Mouse (Mus musculus): ENCODE measurements around the gene Ucn2. TPM values are rescaled to one million over a fixed set of nuclear protein-coding genes. Genes with fewer than 3 reads are reported as not detected.

The Ucn2 gene
- polyA plus RNA-seq, 1 experiment = 0.56 TPM

GRCm38 (mm10) chr9:109003201-109003600 is 17.4 kb downstream of the Ucn2 start:
- no peak for TF ChIP-seq CTCF (IDR thresholded peaks at IDR 0.05; ENCODE audit: control insufficient read depth, insufficient read depth, insufficient read length)
- no peak for TF ChIP-seq USF1 (IDR thresholded peaks at IDR 0.05; ENCODE audit: low read depth)
- TF ChIP-seq MYOG (IDR thresholded peaks at IDR 0.05; ENCODE audit: control insufficient read depth, extremely low read depth, insufficient read length) = no peak
- TF ChIP-seq MAX (IDR thresholded peaks at IDR 0.05) = no peak
- TF ChIP-seq MYOD1 (IDR thresholded peaks at IDR 0.05; ENCODE audit: control insufficient read depth, insufficient read length, low read depth) = no peak
- no peak for TF ChIP-seq CEBPB (IDR thresholded peaks at IDR 0.05; ENCODE audit: low read depth)
- no peak for TF ChIP-seq FOSL1 (IDR thresholded peaks at IDR 0.05; ENCODE audit: insufficient read depth, low read length, poor library complexity, severe bottlenecking)
- Histone ChIP-seq H3K36me3 (ENCODE audit: control insufficient read depth, insufficient read depth) (peaks cover 6% of the 10 kb centered on the region), H3K79me3 (ENCODE audit: low read depth) (no peaks in the 10 kb centered on the region), H3ac (ENCODE audit: control insufficient read depth, insufficient read length, low read depth) (no peak overlapping the region), H3K79me2 (ENCODE audit: control insufficient read depth, insufficient read depth) (no peaks in the 10 kb centered on the region), H3K27me3 (ENCODE audit: control insufficient read depth, insufficient read depth, insufficient read length) (no peaks in the 10 kb centered on the region), H3K4me3 (ENCODE audit: insufficient read depth, poor library complexity, severe bottlenecking) (no peak overlapping the region)

- Histone ChIP-seq H3ac (ENCODE audit: control insufficient read depth, insufficient read length, low read depth) (no peak overlapping the region), H3K4me3 (ENCODE audit: insufficient read depth, poor library complexity, severe bottlenecking) (no peak overlapping the region), H3K36me3 (ENCODE audit: control insufficient read depth, insufficient read depth) (peaks cover 9% of the 10 kb centered on the region), H3K27me3 (ENCODE audit: control insufficient read depth, insufficient read depth, insufficient read length) (no peaks in the 10 kb centered on the region), H3K79me3 (ENCODE audit: low read depth) (no peaks in the 10 kb centered on the region), H3K79me2 (ENCODE audit: control insufficient read depth, insufficient read depth) (no peaks in the 10 kb centered on the region)
- TF ChIP-seq MYOG (IDR thresholded peaks at IDR 0.05; ENCODE audit: control insufficient read depth, extremely low read depth, insufficient read length) (no peak), CTCF (IDR thresholded peaks at IDR 0.05; ENCODE audit: control insufficient read depth, insufficient read depth, insufficient read length) (no peak), FOSL1 (IDR thresholded peaks at IDR 0.05; ENCODE audit: insufficient read depth, low read length, poor library complexity, severe bottlenecking) (no peak), USF1 (IDR thresholded peaks at IDR 0.05; ENCODE audit: low read depth) (no peak), CEBPB (IDR thresholded peaks at IDR 0.05; ENCODE audit: low read depth) (no peak), MAX (IDR thresholded peaks at IDR 0.05) (no peak), MYOD1 (IDR thresholded peaks at IDR 0.05; ENCODE audit: control insufficient read depth, insufficient read length, low read depth) (no peak)
Observed at GRCm38 (mm10) chr9:109007025-109007780, 21.4 kb downstream of the Ucn2 start.

- Histone ChIP-seq H3K4me3 (ENCODE audit: insufficient read depth, poor library complexity, severe bottlenecking) (no peak overlapping the region), H3K79me3 (ENCODE audit: low read depth) (no peaks in the 10 kb centered on the region), H3ac (ENCODE audit: control insufficient read depth, insufficient read length, low read depth) (no peak overlapping the region), H3K27me3 (ENCODE audit: control insufficient read depth, insufficient read depth, insufficient read length) (no peaks in the 10 kb centered on the region), H3K36me3 (ENCODE audit: control insufficient read depth, insufficient read depth) (peaks cover 10% of the 10 kb centered on the region), H3K79me2 (ENCODE audit: control insufficient read depth, insufficient read depth) (no peaks in the 10 kb centered on the region)
- TF ChIP-seq FOSL1 (IDR thresholded peaks at IDR 0.05; ENCODE audit: insufficient read depth, low read length, poor library complexity, severe bottlenecking) = no peak
- TF ChIP-seq MAX (IDR thresholded peaks at IDR 0.05) = no peak
- no peak for TF ChIP-seq MYOD1 (IDR thresholded peaks at IDR 0.05; ENCODE audit: control insufficient read depth, insufficient read length, low read depth)
- no peak for TF ChIP-seq CEBPB (IDR thresholded peaks at IDR 0.05; ENCODE audit: low read depth)
- no peak for TF ChIP-seq USF1 (IDR thresholded peaks at IDR 0.05; ENCODE audit: low read depth)
- no peak for TF ChIP-seq MYOG (IDR thresholded peaks at IDR 0.05; ENCODE audit: control insufficient read depth, extremely low read depth, insufficient read length)
- TF ChIP-seq CTCF (IDR thresholded peaks at IDR 0.05; ENCODE audit: control insufficient read depth, insufficient read depth, insufficient read length) = no peak
Observed at GRCm38 (mm10) chr9:109008081-109008480, 22.3 kb downstream of the Ucn2 start.

DNA sequence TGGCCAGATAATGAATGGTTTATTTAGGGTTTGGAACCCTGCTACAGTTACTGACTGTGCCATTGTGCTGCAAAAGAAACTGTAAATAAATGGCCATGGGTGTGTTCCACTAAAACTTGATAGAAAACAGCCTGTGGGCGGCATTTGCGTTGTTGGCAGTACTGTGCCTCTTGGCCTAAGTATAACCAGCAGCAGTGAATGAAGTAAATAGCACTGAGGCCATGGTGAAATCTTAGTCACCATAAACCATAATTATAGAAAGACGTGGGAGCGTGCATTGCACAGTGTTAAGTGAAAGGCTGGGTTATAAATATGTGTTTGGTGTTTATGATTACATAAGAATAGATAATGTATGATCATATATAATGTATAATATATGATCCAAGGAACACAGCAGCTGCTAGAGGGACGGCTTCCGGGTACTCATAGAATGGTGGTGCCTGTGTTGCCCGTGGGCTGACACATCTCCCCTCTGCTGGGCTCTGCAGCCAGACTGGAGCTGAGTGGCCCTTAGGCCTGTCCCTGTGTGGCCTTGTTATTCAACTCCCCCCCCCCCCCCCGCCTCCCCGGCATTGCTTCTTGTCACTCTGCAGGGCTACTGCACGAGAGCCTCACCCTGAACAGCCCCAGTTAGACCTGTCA is 23.3 kb downstream of the Ucn2 start:
- Histone ChIP-seq H3K4me3 (ENCODE audit: insufficient read depth, poor library complexity, severe bottlenecking) (no peak overlapping the region), H3K79me3 (ENCODE audit: low read depth) (no peaks in the 10 kb centered on the region), H3K27me3 (ENCODE audit: control insufficient read depth, insufficient read depth, insufficient read length) (no peaks in the 10 kb centered on the region), H3K36me3 (ENCODE audit: control insufficient read depth, insufficient read depth) (peaks cover 14% of the 10 kb centered on the region), H3K79me2 (ENCODE audit: control insufficient read depth, insufficient read depth) (no peaks in the 10 kb centered on the region), H3ac (ENCODE audit: control insufficient read depth, insufficient read length, low read depth) (no peak overlapping the region)
- TF ChIP-seq MYOG (IDR thresholded peaks at IDR 0.05; ENCODE audit: control insufficient read depth, extremely low read depth, insufficient read length) = no peak
- TF ChIP-seq FOSL1 (IDR thresholded peaks at IDR 0.05; ENCODE audit: insufficient read depth, low read length, poor library complexity, severe bottlenecking) = no peak
- no peak for TF ChIP-seq USF1 (IDR thresholded peaks at IDR 0.05; ENCODE audit: low read depth)
- TF ChIP-seq MYOD1 (IDR thresholded peaks at IDR 0.05; ENCODE audit: control insufficient read depth, insufficient read length, low read depth) = no peak
- no peak for TF ChIP-seq MAX (IDR thresholded peaks at IDR 0.05)
- no peak for TF ChIP-seq CEBPB (IDR thresholded peaks at IDR 0.05; ENCODE audit: low read depth)
- no peak for TF ChIP-seq CTCF (IDR thresholded peaks at IDR 0.05; ENCODE audit: control insufficient read depth, insufficient read depth, insufficient read length)

DNA sequence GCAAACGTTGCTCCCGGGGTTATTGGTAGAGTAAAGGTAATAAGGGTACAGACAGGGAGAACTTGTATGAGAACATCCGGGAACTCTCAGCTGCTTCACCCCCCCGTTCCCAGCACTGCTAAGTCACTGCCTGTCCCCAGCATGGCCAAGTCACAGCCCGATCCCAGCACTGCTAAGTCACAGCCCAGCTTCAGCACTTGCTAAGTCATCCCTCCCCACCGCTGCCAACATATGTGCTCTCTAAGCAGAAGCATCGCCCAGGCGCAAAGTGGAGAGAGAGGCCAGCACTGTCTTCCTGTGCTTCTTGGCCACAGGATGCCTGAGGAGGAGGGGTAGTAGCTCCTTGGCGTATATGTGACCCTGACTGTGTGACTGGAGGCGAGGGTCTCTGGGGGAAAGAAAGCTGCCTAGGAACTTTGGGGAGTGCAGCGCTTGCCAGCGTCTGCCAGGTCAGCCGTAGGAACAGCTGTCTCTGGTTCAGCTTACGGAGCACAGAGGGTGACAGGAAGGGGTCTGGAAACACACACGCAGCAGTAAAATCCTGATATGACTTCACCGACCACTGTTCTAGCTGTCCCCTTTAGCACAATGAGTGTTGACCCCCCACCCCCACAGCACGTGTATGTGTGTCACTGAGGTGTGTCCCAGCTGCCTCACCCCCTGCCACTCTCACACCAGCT is 24.0 kb downstream of the Ucn2 start:
- Histone ChIP-seq H3K4me3 (ENCODE audit: insufficient read depth, poor library complexity, severe bottlenecking) (no peak overlapping the region), H3K79me3 (ENCODE audit: low read depth) (no peaks in the 10 kb centered on the region), H3K36me3 (ENCODE audit: control insufficient read depth, insufficient read depth) (peaks cover 14% of the 10 kb centered on the region), H3ac (ENCODE audit: control insufficient read depth, insufficient read length, low read depth) (no peak overlapping the region), H3K79me2 (ENCODE audit: control insufficient read depth, insufficient read depth) (no peaks in the 10 kb centered on the region), H3K27me3 (ENCODE audit: control insufficient read depth, insufficient read depth, insufficient read length) (no peaks in the 10 kb centered on the region)
- no peak for TF ChIP-seq MAX (IDR thresholded peaks at IDR 0.05)
- TF ChIP-seq MYOD1 (IDR thresholded peaks at IDR 0.05; ENCODE audit: control insufficient read depth, insufficient read length, low read depth) = no peak
- no peak for TF ChIP-seq CEBPB (IDR thresholded peaks at IDR 0.05; ENCODE audit: low read depth)
- TF ChIP-seq MYOG (IDR thresholded peaks at IDR 0.05; ENCODE audit: control insufficient read depth, extremely low read depth, insufficient read length) = no peak
- TF ChIP-seq CTCF (IDR thresholded peaks at IDR 0.05; ENCODE audit: control insufficient read depth, insufficient read depth, insufficient read length) = no peak
- no peak for TF ChIP-seq FOSL1 (IDR thresholded peaks at IDR 0.05; ENCODE audit: insufficient read depth, low read length, poor library complexity, severe bottlenecking)
- TF ChIP-seq USF1 (IDR thresholded peaks at IDR 0.05; ENCODE audit: low read depth) = no peak
